Mouse (Mus musculus): Measurements from ENCODE around the gene Dst.

GRCm38 (mm10) chr1:34123334-34123733, 215.3 kb downstream of the Dst start:
- no peak for TF ChIP-seq CTCF (IDR thresholded peaks at IDR 0.05; ENCODE audit: low read depth)
- TF ChIP-seq EP300 (IDR thresholded peaks at IDR 0.05; ENCODE audit: low read depth): no peak

Measured in heart, postnatal 0 days (tissue).